Mouse (Mus musculus) midbrain, postnatal 0 days (tissue): ENCODE measurements around the gene Nek6. TPM values are rescaled to one million over a fixed set of nuclear protein-coding genes. Genes with fewer than 3 reads are reported as not detected.
A peak's percentile ranks its signal among the peaks of the same experiment; 100 is the strongest.

ENCODE experiments used
- ATAC-seq: fragments of 200-750 bp; cut with Nextera tagmentation; 2 replicates; pipeline ENCODE4 v1.8.0; 2017; ENCODE audit warnings: moderate number of reproducible peaks, mild to moderate bottlenecking, moderate TSS enrichment, moderate library complexity; ENCODE audit not compliant: low FRiP score
- DNase-seq: peaks from one replicate; pipeline ENCODE4 v3.0.0-alpha.2; 2015; ENCODE audit warnings: low spot score
- H3K27ac ChIP-seq: fragments of 300-500 bp; sonication (generic); 2 replicates; pipeline ENCODE4 v1.5.1; 2014; ENCODE audit warnings: low read depth, mild to moderate bottlenecking, low read length, mixed read lengths
- H3K27me3 ChIP-seq: fragments of 300-500 bp; sonication (generic); 2 replicates; pipeline ENCODE4 v1.6.1; 2014; ENCODE audit warnings: low read length, control low read depth, mixed read lengths; ENCODE audit not compliant: insufficient read depth
- H3K36me3 ChIP-seq: fragments of 300-500 bp; sonication (generic); 2 replicates; pipeline ENCODE4 v1.6.1; 2014; ENCODE audit warnings: low read length, control low read depth, mixed read lengths; ENCODE audit not compliant: insufficient read depth
- H3K4me1 ChIP-seq: fragments of 300-500 bp; sonication (generic); 2 replicates; pipeline ENCODE4 v1.6.1; 2014; ENCODE audit warnings: mild to moderate bottlenecking, control low read depth, antibody characterized with exemption, low read length, mixed read lengths; ENCODE audit not compliant: insufficient read depth
- H3K4me2 ChIP-seq: fragments of 300-500 bp; sonication (generic); 2 replicates; pipeline ENCODE4 v1.6.1; 2014; ENCODE audit warnings: low read depth, mild to moderate bottlenecking, low read length, mixed read lengths; ENCODE audit not compliant: poor library complexity, severe bottlenecking
- H3K4me3 ChIP-seq: fragments of 300-500 bp; sonication (generic); 2 replicates; pipeline ENCODE4 v1.5.1; 2014; ENCODE audit warnings: low read depth, mild to moderate bottlenecking, low read length, moderate library complexity
- H3K9ac ChIP-seq: fragments of 300-500 bp; sonication (generic); replicated peaks from 2 replicates; pipeline ENCODE4 v1.6.1; 2014; ENCODE audit warnings: mild to moderate bottlenecking, low read length, moderate library complexity, mixed read lengths; ENCODE audit not compliant: poor library complexity, severe bottlenecking
- H3K9me3 ChIP-seq: fragments of 300-500 bp; sonication (generic); 2 replicates; pipeline ENCODE4 v1.6.1; 2016; ENCODE audit warnings: low read length, control low read depth
- CTCF ChIP-seq: IDR thresholded peaks from 2 replicates; pipeline ENCODE4 v1.5.1; 2016; ENCODE audit warnings: antibody characterized with exemption, mild to moderate bottlenecking
- WGBS: fragments of 180-500 bp; shearing (Covaris S2); extraction: QIAGEN DNeasy Blood & Tissue Kit; methylation state at CpG from one replicate; pipeline ENCODE4 v1.1.7; 2014; 5-methylcytosine and 5-hydroxymethylcytosine counted together
- polyA plus RNA-seq: library from polyadenylated mRNA; unstranded; fragments of >200 nt; fragmentation: Nextera tagmentation; extraction: Ambion mirVana; gene quantifications from 2 replicates; pipeline ENCODE4 v1.2.1, GENCODE M21; 2015
- total RNA-seq: library from RNA; depleted of rRNA; stranded (reverse); fragments of >200 nt; gene quantifications from 2 replicates; pipeline ENCODE4 v1.2.3, GENCODE M21; 2014

Nek6 gene
- total and polyA plus RNA-seq, 2 experiments from 2014 or later: 22.8 to 56.0 TPM

DNA sequence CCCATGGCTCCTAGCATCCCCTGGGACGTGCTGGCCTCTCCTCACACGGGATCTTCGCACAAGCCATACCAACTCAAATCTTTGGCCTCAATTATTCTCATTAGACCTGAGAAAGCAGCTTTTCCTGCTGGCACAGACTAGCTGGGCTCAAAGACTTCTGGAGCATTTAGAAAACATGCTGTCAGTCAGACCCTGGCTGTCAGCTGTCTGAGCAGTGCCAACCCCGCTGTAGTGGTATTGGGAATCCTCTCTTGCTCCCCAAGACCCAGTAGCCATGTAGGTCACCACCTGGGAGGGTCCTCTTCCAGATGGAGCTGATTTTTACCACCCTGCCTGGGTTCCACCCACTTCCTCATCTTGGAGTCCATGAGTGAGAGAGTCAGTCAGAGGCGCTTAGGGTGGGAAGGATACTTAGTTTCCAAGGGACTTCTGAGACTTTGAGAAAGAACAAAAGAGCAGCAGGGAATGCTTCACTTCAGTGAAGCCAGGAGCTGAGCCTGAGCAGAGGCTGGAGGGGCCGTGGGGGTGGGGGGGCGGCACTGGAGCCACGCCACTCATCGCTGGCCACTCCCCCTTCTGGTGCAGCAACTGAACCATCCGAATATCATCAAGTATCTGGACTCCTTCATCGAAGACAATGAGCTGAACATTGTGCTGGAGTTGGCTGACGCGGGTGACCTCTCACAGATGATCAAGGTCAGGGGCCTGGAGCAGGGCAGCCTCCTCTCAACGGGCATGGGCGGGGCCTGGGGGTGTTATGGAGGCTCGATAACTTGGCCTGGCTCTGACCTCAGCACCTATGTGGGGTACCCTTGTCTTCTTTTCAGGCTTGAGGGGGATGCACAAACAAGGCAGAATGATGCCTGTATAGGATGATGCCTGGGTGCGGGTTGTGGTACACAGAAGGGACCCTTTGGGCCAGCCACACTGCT lies 49.1 kb downstream of the Nek6 start:
- DNase-seq (no peak), ATAC-seq (no peak)
- H3K4me3 ChIP-seq: no peak overlapping the region
- H3K36me3 ChIP-seq: peaks cover 3% of the 10 kb centered on the region; the same call in 1 of the 2 replicates
- no peaks in the 10 kb centered on the region for H3K9me3 ChIP-seq
- TF ChIP-seq CTCF: no peak
- no peak overlapping the region for H3K4me2 ChIP-seq
- H3K27ac ChIP-seq: no peak overlapping the region
- H3K27me3 ChIP-seq: no peaks in the 10 kb centered on the region
- 37% methylated on average over 17 of the region's 17 CpGs for WGBS
- H3K4me1 ChIP-seq: no peaks in the 10 kb centered on the region
- H3K9ac ChIP-seq: no peak overlapping the region

DNA sequence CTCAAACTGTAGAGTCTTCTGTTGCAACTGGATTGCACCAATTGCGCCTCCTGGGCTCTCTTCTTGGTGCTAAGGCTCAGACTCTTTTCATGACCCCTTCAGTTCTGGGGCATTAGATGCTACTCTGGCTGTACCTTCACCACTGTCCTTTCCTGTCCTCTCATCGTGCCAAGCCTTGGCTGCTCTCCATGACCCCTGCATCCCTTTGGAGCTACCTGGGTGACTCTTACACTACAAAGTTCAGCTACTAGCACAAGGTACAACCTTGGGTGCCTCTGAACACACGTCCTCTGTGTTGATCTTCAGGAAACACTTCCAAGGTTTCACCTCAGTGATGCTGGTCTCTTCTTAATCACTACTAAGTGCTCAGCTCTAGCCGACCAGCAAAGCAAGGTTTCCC lies 51.2 kb downstream of the Nek6 start:
- no peak overlapping the region for H3K27ac ChIP-seq
- ATAC-seq (no peak), DNase-seq (no peak)
- peaks cover 5% of the 10 kb centered on the region for H3K36me3 ChIP-seq
- no peaks in the 10 kb centered on the region for H3K27me3 ChIP-seq
- TF ChIP-seq CTCF: no peak
- no peak overlapping the region for H3K4me2 ChIP-seq
- no peak overlapping the region for H3K9ac ChIP-seq
- H3K4me3 ChIP-seq: no peak overlapping the region
- H3K9me3 ChIP-seq: no peaks in the 10 kb centered on the region
- H3K4me1 ChIP-seq: no peaks in the 10 kb centered on the region
- WGBS: 93% methylated on average over 4 of the region's 4 CpGs

GRCm38 (mm10) chr2:38571971-38572601 lies 60.6 kb downstream of the Nek6 start:
- WGBS: 47% methylated on average over 23 of the region's 23 CpGs

GRCm38 (mm10) chr2:38574697-38575096 lies 63.3 kb downstream of the Nek6 start:
- Histone ChIP-seq H3K9me3 (no peaks in the 10 kb centered on the region), H3K4me3 (no peak overlapping the region), H3K4me1 (peaks cover 4% of the 10 kb centered on the region; the same call in 1 of the 2 replicates), H3K4me2 (no peak overlapping the region), H3K27ac (no peak overlapping the region), H3K36me3 (no peaks in the 10 kb centered on the region; the same call in 1 of the 2 replicates), H3K9ac (no peak overlapping the region), H3K27me3 (no peaks in the 10 kb centered on the region)
- no peak for ATAC-seq
- WGBS: 100% methylated on average over 2 of the region's 2 CpGs
- DNase-seq: no peak
- no peak for TF ChIP-seq CTCF

More at GRCm38 (mm10) chr2:38571971-38572601, 60.6 kb downstream of the Nek6 start:
- ATAC-seq: peak; percentile 68
- H3K4me1 ChIP-seq: no peaks in the 10 kb centered on the region
- DNase-seq: peak; percentile 67
- no peak overlapping the region for H3K4me2 ChIP-seq
- no peak overlapping the region for H3K4me3 ChIP-seq
- H3K9ac ChIP-seq: no peak overlapping the region
- H3K9me3 ChIP-seq: no peaks in the 10 kb centered on the region
- no peaks in the 10 kb centered on the region for H3K27me3 ChIP-seq
- H3K27ac ChIP-seq: peak overlapping the region; percentile 3; the same call in 1 of the 2 replicates
- H3K36me3 ChIP-seq: peaks cover 2% of the 10 kb centered on the region; the same call in 1 of the 2 replicates
- no peak for TF ChIP-seq CTCF

DNA sequence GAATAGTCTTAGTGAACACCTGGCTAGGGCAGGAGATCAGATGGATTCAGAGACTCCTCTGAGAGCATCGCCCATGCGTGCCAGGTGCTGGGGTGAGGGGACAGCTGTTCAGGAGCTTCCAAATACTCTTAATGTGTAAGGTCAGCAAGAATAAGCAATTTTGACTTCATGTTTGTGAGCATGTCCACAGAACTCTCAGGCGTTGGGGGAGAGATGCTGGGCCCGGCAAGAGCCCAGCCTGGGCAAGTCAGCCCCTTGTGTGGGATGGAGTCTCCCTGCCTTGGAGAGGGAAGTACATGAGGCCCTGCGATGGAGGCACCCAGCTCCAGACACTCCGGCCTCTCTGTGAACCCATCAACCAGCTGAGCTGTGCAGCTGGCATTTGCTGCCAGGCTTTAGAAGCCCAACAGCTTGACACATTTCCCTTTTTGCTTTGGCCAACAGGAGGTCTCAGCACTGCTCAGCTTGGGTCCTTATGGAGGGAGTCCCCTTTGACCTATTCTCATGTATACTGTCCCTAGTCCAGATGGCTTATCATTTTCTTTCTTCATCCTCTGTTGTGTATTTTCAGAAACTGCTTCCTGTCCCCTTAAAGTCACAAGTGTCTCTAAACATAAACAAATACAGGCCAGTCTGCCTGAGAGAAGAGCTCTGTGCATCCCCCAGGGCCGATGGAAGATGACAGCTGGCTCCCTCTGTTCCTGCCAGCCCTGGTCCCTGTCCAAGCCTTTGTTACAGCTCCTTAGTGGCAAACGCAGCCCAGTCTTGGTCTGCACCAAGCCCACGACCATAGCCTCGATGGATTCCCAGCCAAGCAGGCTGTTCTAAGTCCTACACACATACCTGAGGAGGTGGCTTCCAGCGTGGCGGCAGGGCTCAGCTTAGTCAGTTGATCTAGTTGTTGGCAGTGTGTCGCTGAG lies 67.4 kb downstream of the Nek6 start:
- WGBS: 55% methylated on average over 13 of the region's 13 CpGs
- ATAC-seq (peak; percentile 24; the same call in 1 of the 2 replicates), DNase-seq (peak; percentile 83)
- Histone ChIP-seq H3K4me1 (peaks cover 4% of the 10 kb centered on the region; the same call in 1 of the 2 replicates), H3K9me3 (no peaks in the 10 kb centered on the region), H3K27me3 (no peaks in the 10 kb centered on the region), H3K9ac (no peak overlapping the region), H3K4me2 (no peak overlapping the region), H3K36me3 (no peaks in the 10 kb centered on the region), H3K4me3 (no peak overlapping the region), H3K27ac (no peak overlapping the region)
- TF ChIP-seq CTCF: no peak
